Mouse (Mus musculus) forebrain, embryonic 11.5 days (tissue): ENCODE results near the gene Cyp1a2. TPM values are rescaled to one million over a fixed set of nuclear protein-coding genes. Genes with fewer than 3 reads are reported as not detected.

ENCODE experiments used
- ATAC-seq: fragments of 200-750 bp; cut with Nextera tagmentation; replicated peaks from 2 replicates; pipeline ENCODE4 v1.8.0; 2017; ENCODE audit warnings: moderate TSS enrichment; ENCODE audit not compliant: low FRiP score
- DNase-seq: peaks from one replicate; pipeline ENCODE4 v3.0.0-alpha.2; 2017; ENCODE audit warnings: low spot score
- H3K27ac ChIP-seq: fragments of 300-500 bp; sonication (generic); 2 replicates; pipeline ENCODE4 v1.5.1; 2014; ENCODE audit warnings: low read depth, low read length
- H3K27me3 ChIP-seq: fragments of 300-500 bp; sonication (generic); 2 replicates; pipeline ENCODE4 v1.6.1; 2014; ENCODE audit warnings: mild to moderate bottlenecking, low read length, mixed read lengths; ENCODE audit not compliant: control insufficient read depth, insufficient read depth
- H3K36me3 ChIP-seq: fragments of 300-500 bp; sonication (generic); 2 replicates; pipeline ENCODE4 v1.6.1; 2014; ENCODE audit warnings: mild to moderate bottlenecking, low read length, moderate library complexity, mixed read lengths; ENCODE audit not compliant: control insufficient read depth, insufficient read depth
- H3K4me1 ChIP-seq: fragments of 300-500 bp; sonication (generic); replicated peaks from 2 replicates; pipeline ENCODE4 v1.6.1; 2014; ENCODE audit warnings: low read length, mixed read lengths; ENCODE audit not compliant: control insufficient read depth, insufficient read depth
- H3K4me2 ChIP-seq: fragments of 300-500 bp; sonication (generic); 2 replicates; pipeline ENCODE4 v1.6.1; 2014; ENCODE audit warnings: low read depth, mild to moderate bottlenecking, low read length, moderate library complexity, mixed read lengths; ENCODE audit not compliant: severe bottlenecking
- H3K4me3 ChIP-seq: fragments of 300-500 bp; sonication (generic); 2 replicates; pipeline ENCODE4 v1.5.1; 2014; ENCODE audit warnings: low read depth, low read length
- H3K9ac ChIP-seq: fragments of 300-500 bp; sonication (generic); 2 replicates; pipeline ENCODE4 v1.6.1; 2014; ENCODE audit warnings: low read length
- H3K9me3 ChIP-seq: fragments of 300-500 bp; sonication (generic); 2 replicates; pipeline ENCODE4 v1.6.1; 2016; ENCODE audit warnings: low read length, mixed read lengths; ENCODE audit not compliant: control insufficient read depth
- WGBS: fragments of 180-500 bp; shearing (Covaris S2); extraction: QIAGEN DNeasy Blood & Tissue Kit; methylation state at CpG from one replicate; pipeline ENCODE4 v1.1.7; 2014; 5-methylcytosine and 5-hydroxymethylcytosine counted together
- polyA plus RNA-seq: library from polyadenylated mRNA; unstranded; fragments of >200 nt; fragmentation: Nextera tagmentation; extraction: Ambion mirVana; gene quantifications from 2 replicates; pipeline ENCODE4 v1.2.1, GENCODE M21; 2014

Gene Cyp1a2
- polyA plus RNA-seq, 1 experiment from 2014 or later = not detected

DNA sequence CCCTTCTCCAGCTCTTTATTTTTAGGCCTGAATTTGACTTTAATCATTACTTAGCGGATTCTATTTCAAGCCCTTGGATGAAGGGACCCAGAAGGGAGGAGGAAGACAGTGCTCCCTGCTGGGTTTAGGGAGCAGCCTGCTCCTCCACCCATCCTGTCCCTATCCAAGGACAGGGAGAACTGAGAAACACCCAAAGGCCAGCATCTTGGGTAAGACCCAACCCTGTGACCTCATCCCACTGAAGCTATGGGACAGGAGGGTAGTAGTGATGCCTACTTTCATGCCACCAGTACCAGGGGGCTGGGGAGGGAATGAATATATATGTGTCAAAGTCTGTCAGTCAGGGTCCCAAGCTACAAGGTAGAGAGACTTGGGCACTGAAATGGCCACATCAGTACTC is 42.5 kb downstream of the Cyp1a2 start:
- no peak overlapping the region for H3K4me3 ChIP-seq
- no peak overlapping the region for H3K9ac ChIP-seq
- no peaks in the 10 kb centered on the region for H3K9me3 ChIP-seq
- no peak overlapping the region for H3K27ac ChIP-seq
- 50% methylated on average over 1 of the region's 1 CpGs for WGBS
- no peaks in the 10 kb centered on the region for H3K36me3 ChIP-seq
- DNase-seq (no peak), ATAC-seq (no peak)
- H3K27me3 ChIP-seq = no peaks in the 10 kb centered on the region
- peaks cover 23% of the 10 kb centered on the region for H3K4me1 ChIP-seq
- no peak overlapping the region for H3K4me2 ChIP-seq

DNA sequence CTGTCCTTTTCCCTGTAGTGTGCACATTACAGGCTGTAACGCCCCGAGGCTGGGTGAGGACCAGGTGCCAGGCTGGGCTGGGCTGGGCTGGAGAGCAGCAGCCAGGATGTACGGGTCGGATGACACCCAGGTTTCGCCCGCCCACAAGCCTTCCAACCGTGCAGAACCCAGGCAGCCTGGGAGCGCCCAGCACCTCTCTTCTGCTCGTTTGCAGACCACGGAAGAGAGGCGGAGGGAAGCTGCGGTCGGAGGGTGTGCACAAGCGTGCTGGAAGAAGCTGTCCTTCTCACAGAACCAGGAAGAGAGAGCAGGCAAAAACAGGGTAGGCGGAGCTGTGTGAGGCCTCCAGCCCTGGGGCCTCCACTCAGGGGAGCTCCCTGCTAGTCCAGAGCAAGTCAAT is 43.1 kb downstream of the Cyp1a2 start:
- Histone ChIP-seq H3K4me1 (peaks cover 23% of the 10 kb centered on the region), H3K27ac (no peak overlapping the region), H3K4me2 (0 out of 2 replicates have a peak overlapping the region, but pooled peaks have one; percentile 1), H3K27me3 (no peaks in the 10 kb centered on the region), H3K36me3 (no peaks in the 10 kb centered on the region), H3K9me3 (no peaks in the 10 kb centered on the region), H3K4me3 (no peak overlapping the region), H3K9ac (peak overlapping the region; percentile 12; the same call in 1 of the 2 replicates)
- no peak for ATAC-seq
- 37% methylated on average over 15 of the region's 15 CpGs for WGBS
- no peak for DNase-seq

DNA sequence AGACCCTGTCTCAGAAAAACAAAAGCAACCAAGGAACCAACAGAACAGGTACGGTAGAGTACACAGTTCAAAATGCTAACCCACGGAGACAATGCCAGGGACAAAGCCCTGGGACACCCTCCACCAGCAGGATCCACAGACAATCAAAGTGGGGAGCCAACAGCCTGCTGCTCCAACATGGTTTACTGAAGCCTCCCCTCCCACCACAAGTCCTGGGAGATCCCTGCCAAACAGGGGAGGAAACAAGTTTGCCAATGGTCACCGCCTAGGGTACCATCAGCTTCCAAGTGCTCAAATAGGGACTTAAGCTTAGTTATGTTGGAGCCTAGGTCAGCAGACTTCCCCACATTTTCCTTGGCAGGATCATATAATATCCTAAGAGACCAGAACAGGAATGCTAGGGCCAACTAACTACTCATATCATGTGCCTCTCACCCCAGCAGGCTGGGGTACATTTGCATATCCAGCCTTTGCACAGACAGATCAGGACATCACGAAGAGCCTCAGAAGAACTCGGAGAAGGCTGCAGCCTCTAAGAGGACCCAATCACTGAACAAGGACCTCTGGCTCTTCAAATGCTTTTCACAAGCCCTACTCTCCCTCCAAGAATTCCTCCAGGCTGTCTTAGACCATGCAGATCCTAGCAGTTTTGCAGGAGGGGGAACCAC is 43.7 kb downstream of the Cyp1a2 start:
- WGBS = 81% methylated on average over 5 of the region's 5 CpGs
- Histone ChIP-seq H3K4me2 (no peak overlapping the region), H3K4me3 (no peak overlapping the region)

DNA sequence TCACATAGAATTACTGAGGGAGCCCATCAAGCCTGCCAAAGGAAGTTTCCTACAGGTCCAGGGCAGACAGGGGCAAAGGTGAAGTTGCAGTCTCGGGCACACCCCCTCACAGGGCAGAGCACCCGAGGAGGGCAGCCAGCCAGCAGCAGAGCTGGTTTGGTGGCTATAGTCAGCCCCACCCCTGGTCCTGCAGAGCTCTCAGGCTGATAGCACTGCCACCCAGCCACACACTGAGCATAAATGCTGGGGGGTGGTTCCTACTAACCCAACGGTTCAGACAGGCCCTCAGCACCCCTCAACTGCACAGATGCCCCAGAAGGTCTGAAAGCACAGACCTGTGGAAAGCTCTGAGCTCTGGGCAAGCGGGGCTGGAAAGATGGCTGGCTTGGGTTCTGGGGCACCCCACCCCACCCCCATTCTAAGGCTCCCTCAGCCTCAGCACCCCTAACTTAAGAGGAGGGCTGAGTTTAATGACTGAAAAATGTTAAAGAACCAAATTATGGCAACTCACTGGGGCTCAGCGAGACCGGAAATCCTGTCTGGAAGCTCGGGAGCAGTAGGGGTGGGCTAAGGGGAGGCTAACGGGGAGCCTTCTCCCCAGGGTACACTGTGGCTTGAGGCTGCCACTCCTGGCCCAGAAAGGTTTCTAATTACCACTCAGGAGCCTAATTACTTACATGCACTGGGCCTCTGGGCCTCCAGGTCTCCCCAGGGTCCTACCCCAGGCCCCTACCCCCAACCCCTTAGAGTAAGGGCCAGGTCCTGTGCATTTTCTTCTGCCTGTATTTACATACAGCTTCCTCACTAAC is 44.6 kb downstream of the Cyp1a2 start:
- Histone ChIP-seq H3K4me1 (peaks cover 19% of the 10 kb centered on the region), H3K4me2 (no peak overlapping the region), H3K4me3 (no peak overlapping the region), H3K27me3 (no peaks in the 10 kb centered on the region), H3K9ac (peak overlapping the region; percentile 24), H3K36me3 (no peaks in the 10 kb centered on the region), H3K9me3 (no peaks in the 10 kb centered on the region), H3K27ac (no peak overlapping the region)
- ATAC-seq (no peak), DNase-seq (no peak)
- WGBS = 47% methylated on average over 8 of the region's 8 CpGs

More for the DNA sequence above, 43.7 kb downstream of the Cyp1a2 start:
- Histone ChIP-seq H3K27ac (no peak overlapping the region), H3K27me3 (no peaks in the 10 kb centered on the region), H3K36me3 (no peaks in the 10 kb centered on the region), H3K9me3 (no peaks in the 10 kb centered on the region), H3K4me1 (peaks cover 23% of the 10 kb centered on the region), H3K9ac (no peak overlapping the region)
- no peak for DNase-seq
- no peak for ATAC-seq

DNA sequence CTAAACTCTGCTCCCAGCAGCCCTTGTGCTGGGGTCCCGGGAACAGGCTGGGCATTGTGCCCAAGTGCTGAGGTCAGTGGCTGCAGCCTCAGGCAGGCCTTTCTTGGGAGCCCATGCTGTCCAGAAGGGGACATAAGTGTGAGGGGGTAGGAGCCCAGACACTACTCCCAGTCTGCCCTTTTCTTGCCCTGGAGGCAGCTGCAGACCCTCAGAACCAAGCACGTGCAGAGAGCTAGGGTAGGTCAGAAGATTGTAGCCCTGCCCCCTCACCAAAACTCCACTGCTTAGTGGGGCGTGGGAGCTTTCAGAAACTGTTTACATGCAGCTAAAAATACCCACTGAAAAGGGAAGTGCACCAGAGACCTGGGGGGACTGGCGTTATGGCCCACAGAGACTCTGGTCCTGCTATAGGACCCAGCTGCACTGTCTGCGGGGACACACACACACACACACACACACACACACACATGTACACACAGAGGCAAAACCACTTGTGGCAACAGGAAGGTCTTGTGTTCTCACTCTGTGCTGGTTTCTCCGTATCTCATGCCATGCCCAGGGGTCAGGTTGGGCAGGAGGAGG is 45.7 kb downstream of the Cyp1a2 start:
- no peak overlapping the region for H3K4me3 ChIP-seq
- peaks cover 12% of the 10 kb centered on the region; the same call in 1 of the 2 replicates for H3K4me1 ChIP-seq
- no peaks in the 10 kb centered on the region for H3K36me3 ChIP-seq
- no peak for DNase-seq
- 62% methylated on average over 6 of the region's 6 CpGs for WGBS
- H3K27me3 ChIP-seq = no peaks in the 10 kb centered on the region
- no peak for ATAC-seq
- no peak overlapping the region for H3K4me2 ChIP-seq
- H3K9me3 ChIP-seq = no peaks in the 10 kb centered on the region
- no peak overlapping the region for H3K27ac ChIP-seq
- H3K9ac ChIP-seq = no peak overlapping the region

DNA sequence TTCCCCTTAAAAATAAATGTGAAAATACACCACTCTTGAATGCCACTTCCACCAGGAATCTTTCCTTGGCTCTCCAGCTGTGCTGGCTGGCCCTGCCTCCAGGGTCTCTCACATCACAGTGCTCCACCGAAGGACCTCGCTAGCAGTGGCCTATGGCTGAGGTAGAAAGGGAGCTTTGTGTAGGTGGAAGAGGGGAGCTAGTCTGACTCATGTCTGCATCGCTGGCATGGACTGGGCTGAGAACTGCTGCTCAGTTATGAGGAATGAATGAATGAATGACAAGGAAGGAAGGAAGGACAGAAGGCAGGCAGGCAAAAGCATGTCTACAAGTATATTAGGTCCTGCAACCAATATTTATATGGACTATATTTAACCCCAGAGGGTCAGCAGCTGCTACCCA is 46.2 kb downstream of the Cyp1a2 start:
- Histone ChIP-seq H3K36me3 (no peaks in the 10 kb centered on the region), H3K27ac (no peak overlapping the region), H3K4me1 (peaks cover 12% of the 10 kb centered on the region; the same call in 1 of the 2 replicates), H3K9me3 (no peaks in the 10 kb centered on the region), H3K4me2 (no peak overlapping the region), H3K4me3 (no peak overlapping the region), H3K27me3 (no peaks in the 10 kb centered on the region), H3K9ac (no peak overlapping the region)
- ATAC-seq (no peak), DNase-seq (no peak)
- WGBS = 62% methylated on average over 3 of the region's 3 CpGs

DNA sequence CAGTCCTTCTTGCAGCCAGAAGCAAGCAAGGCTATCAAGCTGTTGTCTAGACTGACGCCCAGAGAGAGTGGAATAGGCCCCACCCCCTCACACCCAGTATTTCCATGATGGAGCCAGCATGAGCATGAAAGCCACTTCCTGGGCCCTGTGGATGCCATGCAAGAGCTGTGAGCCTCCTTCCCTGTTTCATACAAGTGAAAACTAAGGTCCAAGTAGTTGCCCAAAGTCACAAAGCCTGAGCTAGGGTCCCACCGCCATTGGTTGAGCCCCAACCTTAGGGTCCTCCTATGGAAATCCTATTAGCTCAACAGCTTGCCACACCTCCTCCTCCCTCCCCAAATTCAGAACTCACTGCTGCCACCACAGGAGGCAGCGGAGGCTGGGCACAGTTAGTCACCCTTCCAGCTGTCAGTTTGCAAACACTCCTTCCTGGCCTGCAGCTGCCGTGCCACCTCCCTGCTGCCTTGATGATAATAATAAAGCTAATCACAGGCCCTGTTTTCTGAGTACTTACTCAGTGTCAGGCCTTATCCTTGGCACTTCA is 50.0 kb downstream of the Cyp1a2 start:
- H3K9me3 ChIP-seq = no peaks in the 10 kb centered on the region
- H3K4me1 ChIP-seq = 0 out of 2 replicates have a peak, but pooled peaks cover 3% of the 10 kb centered on the region
- H3K36me3 ChIP-seq = peaks cover 5% of the 10 kb centered on the region; the same call in 1 of the 2 replicates
- H3K9ac ChIP-seq = no peak overlapping the region
- no peak overlapping the region for H3K27ac ChIP-seq
- no peak overlapping the region for H3K4me2 ChIP-seq
- H3K27me3 ChIP-seq = no peaks in the 10 kb centered on the region
- 42% methylated on average over 4 of the region's 4 CpGs for WGBS
- no peak overlapping the region for H3K4me3 ChIP-seq
- DNase-seq (no peak), ATAC-seq (no peak)

DNA sequence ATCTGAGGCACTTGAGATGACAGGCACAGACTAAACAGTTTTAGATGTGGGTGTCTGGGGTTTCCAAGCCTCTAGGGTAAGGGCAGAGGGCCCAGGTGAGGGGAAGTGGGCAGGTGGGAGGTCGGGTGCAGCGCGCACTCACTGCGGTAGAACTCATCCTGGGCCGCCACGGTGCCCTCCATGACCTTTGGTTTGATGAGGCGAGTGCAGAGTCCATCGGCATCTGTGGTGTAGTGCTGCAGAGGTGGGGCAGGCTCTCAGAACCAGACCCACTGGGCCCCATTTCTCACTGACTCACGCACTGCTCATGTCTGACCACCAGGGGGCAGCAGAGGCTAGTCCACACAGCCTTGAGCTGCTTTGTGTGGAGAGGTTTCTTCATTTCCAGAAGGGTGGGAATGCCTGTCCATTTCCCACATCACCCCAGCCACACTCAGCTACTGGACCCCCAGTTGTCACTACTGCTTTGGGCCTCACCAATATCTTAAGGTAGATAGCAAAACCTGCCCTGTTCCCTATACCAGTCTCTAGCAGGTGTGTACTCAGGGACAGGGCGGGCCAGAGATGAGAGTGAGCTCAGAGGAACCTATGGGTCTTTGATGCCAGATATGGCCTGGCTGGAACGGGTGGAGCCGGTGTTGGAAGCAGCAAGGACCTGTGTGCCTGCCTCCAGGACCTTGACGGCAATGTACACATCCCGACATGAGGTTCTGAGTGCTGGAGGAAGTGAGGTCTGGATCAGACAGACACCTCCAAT is 54.2 kb downstream of the Cyp1a2 start:
- 68% methylated on average over 14 of the region's 14 CpGs for WGBS
- no peak overlapping the region for H3K9ac ChIP-seq
- peak; percentile 42 for ATAC-seq
- H3K27me3 ChIP-seq = no peaks in the 10 kb centered on the region
- H3K4me2 ChIP-seq = no peak overlapping the region
- H3K9me3 ChIP-seq = no peaks in the 10 kb centered on the region
- no peak overlapping the region for H3K4me3 ChIP-seq
- DNase-seq = peak; percentile 88
- no peaks in the 10 kb centered on the region for H3K4me1 ChIP-seq
- H3K36me3 ChIP-seq = peaks cover 14% of the 10 kb centered on the region; the same call in 1 of the 2 replicates
- H3K27ac ChIP-seq = no peak overlapping the region
